Mouse (Mus musculus) layer of hippocampus, postnatal 25 days (tissue): Measurements from ENCODE around the gene Sbf2. TPM values are rescaled to one million over a fixed set of nuclear protein-coding genes. Genes with fewer than 3 reads are reported as not detected.
A peak's percentile ranks its signal among the peaks of the same experiment; 100 is the strongest.
"Not testable (repeated sequence)": the region's sequence is repeated elsewhere in the genome, so short reads cannot be mapped to it uniquely, and the experiment has no call there.

Experiments
- DNase-seq, 2 experiments: peaks; one replicate each; pipeline ENCODE4 v3.0.0; 2022; ENCODE audit warnings: mixed read lengths in 2 of 2, low spot score in 1 of 2; ENCODE audit errors: extremely low spot score in 1 of 2
- total RNA-seq, 2 experiments: library from RNA; stranded (reverse); gene quantifications; 2 replicates each; pipeline ENCODE4 v1.2.3; 2021

Sbf2 gene
- total RNA-seq, 2 experiments from 2014 or later, result 62.9 to 76.0 TPM

GRCm38 (mm10) chr7:110432301-110432700 lies 182.4 kb downstream of the Sbf2 start:
- DNase-seq, result peak; percentile 9 to 53

DNA sequence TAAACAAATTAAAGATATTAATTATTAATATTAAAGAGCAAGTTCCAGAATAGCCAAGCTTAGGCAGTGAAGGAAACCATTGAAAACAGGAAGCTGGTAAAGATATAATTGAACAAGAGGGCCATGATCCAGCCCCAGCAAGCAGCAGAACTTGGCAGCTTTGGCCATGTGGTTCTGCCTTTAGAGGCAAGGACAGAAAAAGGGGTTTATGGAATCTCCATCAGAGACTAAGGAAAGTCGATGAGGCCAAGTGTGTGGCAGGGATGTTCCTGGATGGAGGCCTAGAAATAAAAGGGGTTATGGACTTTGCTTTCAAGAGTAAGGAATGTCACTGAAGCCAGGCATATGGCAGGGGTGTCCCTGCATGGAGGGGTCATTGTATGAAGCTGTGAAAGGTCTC lies 198.4 kb downstream of the Sbf2 start:
- no peak for DNase-seq

GRCm38 (mm10) chr7:110414276-110414675 lies 200.4 kb downstream of the Sbf2 start:
- DNase-seq, result no peak

GRCm38 (mm10) chr7:110402092-110402491 lies 212.6 kb downstream of the Sbf2 start:
- DNase-seq, result no peak

DNA sequence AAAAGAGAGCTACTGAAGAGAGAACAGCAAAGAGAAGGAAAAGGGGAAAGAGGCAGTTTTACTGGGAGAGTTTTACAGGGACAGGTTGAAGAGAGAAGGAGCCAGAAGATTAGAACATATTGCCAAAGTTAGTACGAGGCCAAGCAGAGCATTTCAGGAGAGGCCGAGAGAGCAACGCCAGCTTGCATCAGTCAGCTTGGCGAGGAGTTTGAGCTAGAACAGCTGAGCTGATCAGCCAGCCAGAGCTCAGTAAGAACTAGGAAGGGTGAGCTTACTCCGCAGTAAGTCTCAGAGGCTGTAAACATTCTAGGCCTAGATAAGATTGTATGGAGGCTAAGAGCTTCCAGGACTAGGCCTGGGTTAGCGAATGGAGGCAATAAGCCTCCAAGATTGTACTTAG lies 222.1 kb downstream of the Sbf2 start:
- DNase-seq, result no peak

GRCm38 (mm10) chr7:110391632-110392031 lies 223.1 kb downstream of the Sbf2 start:
- DNase-seq, result no peak

DNA sequence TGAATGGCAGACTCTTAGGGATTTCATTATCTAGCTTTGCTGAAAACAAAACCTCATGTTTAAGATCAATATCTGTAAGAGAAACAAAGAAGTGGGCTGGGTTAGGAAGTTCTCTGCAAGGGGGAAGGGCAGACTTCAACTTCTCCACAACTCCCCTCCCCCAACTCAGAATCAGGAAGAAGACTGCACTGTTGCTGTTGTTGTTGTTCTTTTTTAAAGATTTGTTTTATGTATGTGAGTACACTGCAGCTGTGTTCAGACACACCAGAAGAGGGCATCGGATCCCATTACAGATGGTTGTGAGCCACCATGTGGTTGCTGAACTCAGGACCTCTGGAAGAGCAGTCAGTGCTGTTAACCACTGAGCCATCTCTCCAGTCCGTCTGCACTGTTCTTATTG lies 225.8 kb downstream of the Sbf2 start:
- not testable (repeated sequence) for DNase-seq

DNA sequence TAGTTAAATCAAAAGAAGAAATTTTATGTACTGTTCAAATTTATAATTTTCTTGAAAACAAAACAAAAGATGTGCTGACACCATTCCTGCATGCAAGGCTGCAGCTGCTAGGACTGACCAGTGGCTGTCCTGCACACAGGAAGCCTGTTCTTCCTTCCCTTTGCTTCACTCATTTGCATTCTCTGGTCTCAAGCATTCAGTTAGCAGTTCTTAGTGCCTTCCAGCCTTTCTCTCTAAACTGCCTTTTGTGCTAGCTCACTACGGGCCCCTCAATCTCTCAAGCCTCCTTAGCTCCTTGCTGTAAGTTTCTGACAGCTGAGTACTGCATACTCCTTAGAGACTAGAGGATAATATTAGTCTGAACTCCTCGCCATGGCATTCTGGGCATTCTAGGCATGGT lies 227.2 kb downstream of the Sbf2 start:
- no peak for DNase-seq

DNA sequence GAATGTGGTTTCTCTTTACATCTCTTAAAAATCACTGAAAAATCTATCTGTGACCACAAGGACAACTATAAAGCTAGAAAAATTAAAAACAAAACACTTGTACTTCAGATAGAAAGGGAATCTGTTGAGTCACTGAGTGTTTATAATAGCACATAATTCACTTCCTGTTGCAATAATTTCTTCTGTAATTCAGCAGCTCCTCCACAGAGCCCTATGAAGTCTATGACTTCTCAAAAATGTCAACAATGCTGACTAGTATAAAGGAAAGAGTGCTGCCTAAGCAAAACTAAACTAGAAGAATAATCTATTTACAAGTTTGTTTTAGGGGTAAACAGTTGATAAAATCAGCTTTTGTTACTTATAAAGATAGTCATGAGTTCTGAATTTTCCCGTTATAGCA lies 229.2 kb downstream of the Sbf2 start:
- no peak for DNase-seq

DNA sequence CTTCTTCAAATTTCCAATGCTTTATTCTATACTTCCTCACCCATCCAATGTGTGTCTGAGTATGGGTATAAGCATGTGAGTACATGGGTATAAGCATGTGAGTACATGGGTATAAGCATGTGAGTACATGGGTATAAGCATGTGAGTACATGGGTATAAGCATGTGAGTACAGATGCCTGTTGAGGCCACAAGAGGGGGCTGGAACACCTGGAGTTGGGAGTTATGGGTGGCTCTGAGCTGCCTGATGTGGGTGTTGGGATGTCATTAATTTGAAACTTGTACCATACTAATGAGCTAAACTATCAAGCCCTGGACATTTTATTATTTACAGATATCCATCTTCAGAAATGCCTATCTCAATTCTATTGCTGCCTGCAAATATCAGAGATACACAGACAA lies 230.4 kb downstream of the Sbf2 start:
- DNase-seq, result no peak

DNA sequence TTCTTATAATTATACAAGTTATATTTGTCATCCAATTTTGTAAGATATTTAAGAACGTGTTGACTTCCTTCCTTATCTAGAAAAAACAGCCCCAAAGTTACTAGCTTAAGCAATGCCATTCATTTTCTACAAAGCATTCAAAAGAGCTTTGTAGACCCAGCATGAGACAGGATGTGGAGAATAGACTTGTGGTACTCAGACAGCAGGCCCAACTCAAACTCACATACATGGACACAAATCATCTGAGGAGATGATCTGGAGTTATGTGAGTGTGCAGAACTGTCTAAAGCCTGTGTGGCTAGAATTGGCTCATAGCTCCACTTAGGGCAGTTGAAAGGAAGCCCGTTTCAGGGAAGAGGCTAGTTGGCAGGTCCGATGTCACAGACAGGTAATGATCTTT lies 233.1 kb downstream of the Sbf2 start:
- DNase-seq, result no peak

- no peak for DNase-seq
Observed at GRCm38 (mm10) chr7:110379335-110379914, 235.3 kb downstream of the Sbf2 start.

DNA sequence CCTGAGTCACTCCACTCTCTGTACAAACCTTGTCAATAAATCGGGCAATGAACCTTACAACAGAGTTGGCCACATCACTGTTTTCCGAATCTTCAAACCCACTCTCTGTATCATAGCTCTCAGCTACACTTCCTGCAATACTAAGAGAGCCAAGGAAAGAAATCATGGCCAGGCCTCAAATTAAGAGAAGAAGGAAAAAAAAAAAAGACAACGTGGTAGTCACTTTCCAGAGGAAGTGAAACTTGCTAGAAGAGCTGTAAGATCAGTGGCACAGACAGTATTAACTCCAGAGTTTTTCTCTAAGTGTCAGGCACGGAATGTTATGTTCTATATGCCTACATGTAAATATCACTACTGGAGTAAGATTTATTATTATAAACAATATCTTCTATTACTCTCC lies 242.2 kb downstream of the Sbf2 start:
- no peak for DNase-seq

- no peak for DNase-seq
Observed at GRCm38 (mm10) chr7:110362005-110362404, 252.7 kb downstream of the Sbf2 start.

DNA sequence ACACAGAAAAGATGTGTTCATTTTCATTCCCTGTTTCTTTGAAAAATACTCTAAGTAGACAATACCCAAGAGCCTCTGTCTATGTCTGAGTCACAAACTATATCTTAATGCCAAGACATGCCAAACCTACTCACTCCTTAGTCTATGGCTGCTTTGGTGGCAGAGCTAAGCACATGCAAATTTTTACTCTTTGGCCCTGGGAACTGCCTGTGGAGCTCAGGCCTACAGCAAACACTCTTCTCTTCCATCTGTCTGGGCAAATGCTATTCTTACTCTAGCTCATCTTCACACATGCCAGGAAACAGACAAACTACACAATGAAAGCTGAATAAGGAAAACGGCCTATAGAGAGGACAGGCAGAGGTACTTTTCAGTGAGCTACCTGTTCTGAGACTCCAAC lies 253.2 kb downstream of the Sbf2 start:
- no peak for DNase-seq

DNA sequence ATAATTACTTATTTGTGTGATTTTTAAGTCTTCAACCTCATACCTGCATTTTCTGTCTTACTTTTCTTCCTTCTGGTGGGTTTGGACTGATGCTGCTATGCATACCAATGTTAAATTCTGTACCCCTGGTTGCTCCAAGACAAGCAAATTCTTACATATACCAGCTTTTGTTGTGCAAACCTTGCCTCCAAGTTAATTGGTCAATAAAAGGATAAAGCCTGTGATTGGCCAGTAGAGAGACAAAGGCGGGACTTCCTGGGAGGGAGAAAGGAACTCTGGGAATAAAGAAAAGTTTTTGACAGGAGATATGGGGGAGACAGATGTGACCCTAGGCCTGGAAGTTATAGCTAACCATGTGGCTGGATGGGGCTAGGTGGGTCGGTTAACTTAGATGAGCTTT lies 255.3 kb downstream of the Sbf2 start:
- no peak for DNase-seq

- no peak for DNase-seq
Observed at GRCm38 (mm10) chr7:110353971-110354370, 260.8 kb downstream of the Sbf2 start.

DNA sequence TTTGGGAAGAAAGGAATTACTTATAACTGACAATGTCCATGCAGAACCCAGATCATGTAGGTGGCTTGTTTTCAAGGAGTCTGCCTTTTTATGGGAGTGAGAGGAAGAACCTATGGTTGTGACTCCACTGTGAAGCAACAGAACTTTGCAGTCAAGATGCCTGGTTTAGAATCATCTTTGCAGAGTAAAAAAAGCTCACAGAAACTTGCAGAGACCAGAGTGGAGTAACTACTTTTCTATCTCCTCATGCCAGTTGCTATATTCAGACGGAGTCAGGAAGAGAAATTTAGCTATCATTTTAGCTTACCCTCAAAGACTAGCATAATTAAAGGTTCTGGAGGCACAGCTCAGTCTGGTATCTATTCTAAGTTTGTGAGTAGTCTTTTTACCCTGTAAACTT lies 267.5 kb downstream of the Sbf2 start:
- no peak for DNase-seq

GRCm38 (mm10) chr7:110337601-110338000 lies 277.1 kb downstream of the Sbf2 start:
- DNase-seq, result no peak

DNA sequence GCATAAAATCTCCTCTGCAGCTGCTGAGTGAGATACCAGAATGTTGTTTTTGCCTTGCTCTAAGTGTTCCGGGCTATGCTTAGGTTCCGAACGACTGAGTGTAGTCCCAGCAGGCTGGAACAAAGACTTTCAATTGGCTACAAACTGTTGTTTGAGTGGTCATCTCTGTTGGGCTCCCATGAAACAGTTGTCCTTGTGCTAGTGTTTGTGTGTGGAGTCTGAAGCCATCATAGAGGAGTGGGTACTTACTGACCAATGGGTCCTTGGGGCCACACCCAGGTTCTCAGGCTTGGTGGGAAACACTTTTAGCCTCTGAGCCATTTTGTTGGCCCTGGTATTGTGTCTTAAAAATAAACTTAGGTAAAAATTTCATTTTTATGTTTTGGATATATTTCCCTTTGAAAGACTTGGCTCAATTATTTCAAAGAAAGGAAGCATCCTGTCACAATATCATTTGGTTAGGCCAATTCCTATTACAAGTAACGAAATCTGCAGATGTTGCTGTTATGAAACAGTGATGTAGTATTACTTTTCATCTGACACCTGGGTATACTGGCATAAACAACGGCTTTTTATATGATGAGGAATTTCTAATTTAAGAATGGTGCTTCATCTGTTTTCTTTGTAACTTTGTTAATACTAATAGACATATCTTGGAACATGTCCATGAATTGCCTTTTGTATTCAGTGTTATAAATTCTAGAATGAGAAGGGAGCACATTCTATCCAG lies 289.2 kb downstream of the Sbf2 start:
- DNase-seq, result no peak

DNA sequence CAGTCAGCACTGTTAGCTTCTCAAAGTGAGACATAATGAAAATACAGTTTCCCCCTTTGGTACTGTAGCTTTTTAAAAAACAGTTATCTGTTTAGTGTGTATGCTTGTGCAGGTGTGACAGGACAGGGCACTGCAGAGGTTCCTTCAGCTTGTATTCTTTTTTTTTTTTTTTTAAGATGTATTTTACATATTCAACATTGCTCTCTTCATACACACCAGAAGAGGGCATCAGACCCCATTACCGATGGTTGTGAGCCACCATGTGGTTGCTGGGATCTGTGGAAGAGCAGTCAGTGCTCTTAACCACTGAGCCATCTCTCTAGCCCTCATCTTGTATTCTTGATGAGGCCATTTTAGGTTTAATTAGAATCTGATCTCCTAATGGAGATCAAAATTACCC lies 289.9 kb downstream of the Sbf2 start:
- no peak for DNase-seq

- no peak for DNase-seq
Observed at GRCm38 (mm10) chr7:110321106-110321505, 293.6 kb downstream of the Sbf2 start.
